Mouse (Mus musculus): ENCODE results near the gene Strbp.
"Not testable (repeated sequence)": the region's sequence is repeated elsewhere in the genome, so short reads cannot be mapped to it uniquely, and the experiment has no call there.

DNA sequence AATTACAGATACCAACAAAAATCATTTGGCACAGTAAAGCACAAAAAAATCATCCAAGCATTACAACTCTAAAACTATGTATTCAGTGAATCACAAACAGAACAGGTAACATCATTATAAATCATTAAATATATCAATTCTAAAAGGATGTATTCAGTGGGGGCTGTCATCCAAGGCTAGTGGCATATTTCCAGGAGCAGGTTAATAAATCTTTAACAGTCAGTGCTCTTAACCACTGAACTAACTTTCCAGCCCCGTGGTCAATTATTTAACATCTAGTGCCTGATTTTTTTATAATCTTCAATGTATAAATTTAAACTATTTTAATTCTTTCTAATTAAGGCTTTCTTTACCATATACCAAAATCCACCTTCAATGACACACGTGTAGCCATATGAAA, 197.8 kb downstream of the Strbp start:
- not testable (repeated sequence) for TF ChIP-seq CTCF (IDR thresholded peaks at IDR 0.05; ENCODE audit: control insufficient read depth, insufficient read depth, insufficient read length); CEBPB (IDR thresholded peaks at IDR 0.05; ENCODE audit: low read depth); MAX (IDR thresholded peaks at IDR 0.05); MYOD1 (IDR thresholded peaks at IDR 0.05; ENCODE audit: control insufficient read depth, insufficient read length, low read depth)

All from C2C12 (cell line).